Mouse (Mus musculus): ENCODE data around the gene Tcte2. TPM values are rescaled to one million over a fixed set of nuclear protein-coding genes. Genes with fewer than 3 reads are reported as not detected.

The Tcte2 gene
- total RNA-seq, 2 experiments from 2014 or later: 1.5 to 1.8 TPM

DNA sequence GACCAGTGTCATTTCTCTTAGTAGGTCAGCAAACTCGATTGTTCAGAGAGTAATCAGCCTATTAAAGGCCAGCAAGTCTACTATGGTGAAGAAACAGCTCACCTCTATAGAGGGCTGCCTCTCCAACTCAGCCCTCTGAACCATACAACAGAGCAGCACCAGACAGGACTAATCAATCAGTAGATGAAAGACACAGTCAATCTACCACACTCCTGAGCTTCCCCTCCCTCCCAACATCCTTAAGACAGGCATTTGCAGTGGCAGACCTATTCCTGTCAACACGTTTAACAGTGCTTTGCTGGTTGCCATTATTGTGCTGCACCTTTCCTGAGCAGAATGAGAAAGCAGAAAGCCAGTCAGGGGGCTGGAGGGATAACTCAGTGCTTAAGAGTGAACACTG, 16.3 kb downstream of the Tcte2 start:
- no peak for DNase-seq (ENCODE audit: low spot score)

DNA sequence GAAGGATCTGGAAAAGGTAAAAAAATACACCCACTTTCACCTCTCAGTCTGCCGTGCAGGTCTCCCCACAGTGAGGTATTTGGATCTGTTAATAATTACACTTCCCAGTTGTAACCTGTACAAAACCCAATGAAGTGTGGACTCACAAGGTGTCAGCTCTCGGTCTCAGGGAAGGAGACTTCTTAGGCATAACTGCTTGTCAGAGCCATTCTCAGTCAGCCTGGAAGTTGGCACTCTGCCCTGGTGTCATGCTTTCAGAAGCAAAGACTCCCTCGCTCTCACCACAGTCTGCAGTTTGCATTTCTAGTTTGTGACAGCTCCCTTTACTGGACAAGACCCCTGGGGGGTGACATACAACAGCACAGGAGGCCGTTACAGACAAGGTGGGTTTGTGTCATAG, 16.8 kb downstream of the Tcte2 start:
- DNase-seq (ENCODE audit: low spot score): no peak

DNA sequence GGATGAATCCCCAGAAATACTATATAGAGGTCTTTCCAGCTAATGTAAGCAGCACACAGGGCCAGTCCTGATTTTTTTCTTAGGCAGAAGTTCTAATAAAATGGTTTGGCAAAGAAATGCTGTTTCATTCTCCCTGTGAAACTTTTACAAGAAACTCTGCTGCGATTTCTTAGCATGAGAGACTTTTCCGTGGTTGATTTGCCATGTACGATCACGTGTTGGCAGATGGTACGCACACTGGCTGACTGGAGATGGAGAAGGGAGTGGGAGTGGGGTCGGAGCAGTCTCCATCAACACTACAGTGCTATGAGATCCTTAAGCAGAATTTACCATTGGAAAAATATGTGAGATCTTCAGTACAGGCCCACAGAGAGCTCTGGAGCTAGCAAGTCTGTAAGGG, 17.4 kb downstream of the Tcte2 start:
- DNase-seq (ENCODE audit: low spot score): no peak

DNA sequence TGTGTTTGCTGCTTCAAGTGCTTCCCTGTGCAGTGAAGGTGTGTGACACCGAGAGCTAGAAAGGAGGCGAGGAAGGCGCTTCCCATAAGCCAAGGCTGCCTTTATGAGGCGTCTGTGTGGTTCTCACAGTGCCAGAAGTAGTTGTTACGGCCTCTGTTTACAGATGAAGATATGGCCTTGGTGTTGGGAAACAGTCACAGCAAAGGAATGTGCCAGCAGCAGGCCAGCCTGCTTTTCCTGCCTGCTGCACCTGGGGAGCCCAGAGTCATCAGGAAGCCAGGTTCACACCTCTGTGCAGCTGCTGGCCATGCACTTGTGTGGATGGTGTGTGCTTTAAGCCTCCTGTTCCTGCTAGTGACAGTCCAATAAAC, 17.9 kb downstream of the Tcte2 start:
- DNase-seq (ENCODE audit: low spot score): no peak

DNA sequence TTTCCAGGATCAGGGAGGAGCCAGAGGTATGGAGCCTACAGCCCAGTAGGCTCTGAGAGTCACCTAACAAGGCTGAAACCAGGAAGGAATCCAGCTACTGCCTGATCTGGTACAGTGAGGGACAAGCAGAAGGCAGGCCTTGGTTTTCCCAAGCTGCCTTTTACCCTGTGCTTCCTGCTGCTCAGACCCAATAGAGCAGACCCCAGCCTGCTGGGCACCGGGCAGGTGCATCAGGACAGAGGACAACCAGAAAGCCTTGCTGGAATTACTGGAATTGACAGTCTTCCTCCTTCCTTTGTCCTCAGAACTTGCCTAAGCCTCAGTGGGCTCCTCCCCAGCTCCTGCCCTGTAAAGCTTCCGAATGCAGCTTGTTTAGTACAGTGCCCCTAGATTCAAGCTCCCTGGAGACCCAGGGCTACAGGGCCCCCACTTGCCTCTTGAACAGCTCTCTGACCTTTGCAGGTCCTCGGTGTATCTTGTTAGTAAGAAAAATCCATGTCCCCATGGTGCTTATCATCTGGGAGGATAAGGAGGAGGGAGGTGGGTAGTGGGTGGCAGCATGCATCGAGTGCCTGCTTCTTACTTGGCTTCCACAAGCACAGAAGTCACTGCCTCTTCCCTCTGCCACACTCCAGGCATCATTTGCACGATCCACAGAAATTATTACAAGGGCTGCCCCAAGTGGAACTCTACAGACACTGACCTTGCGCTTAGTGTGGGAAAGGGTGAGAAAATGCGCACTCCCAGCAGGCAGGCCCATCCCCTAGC, 18.5 kb downstream of the Tcte2 start:
- no peak for DNase-seq (ENCODE audit: low spot score)

DNA sequence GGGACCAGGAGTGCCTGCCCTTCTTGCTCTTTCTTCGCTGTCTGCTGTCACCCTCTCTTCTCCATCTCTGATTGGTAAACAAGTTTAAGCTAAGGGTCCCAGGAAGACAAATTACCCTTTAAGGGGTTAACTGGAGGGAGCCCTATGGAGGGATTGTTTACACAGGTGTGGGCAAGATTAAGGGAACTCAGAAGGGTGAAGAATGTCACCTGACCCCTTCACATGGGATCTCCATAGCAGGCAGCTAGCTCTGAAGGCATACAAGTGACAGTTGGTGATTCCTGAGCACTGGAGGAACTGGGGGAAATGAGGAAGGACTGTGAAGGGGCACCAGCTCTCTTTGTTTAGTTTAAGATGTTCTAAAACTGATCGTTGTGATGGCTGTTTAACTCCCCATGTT, 19.3 kb downstream of the Tcte2 start:
- no peak for DNase-seq (ENCODE audit: low spot score)

DNA sequence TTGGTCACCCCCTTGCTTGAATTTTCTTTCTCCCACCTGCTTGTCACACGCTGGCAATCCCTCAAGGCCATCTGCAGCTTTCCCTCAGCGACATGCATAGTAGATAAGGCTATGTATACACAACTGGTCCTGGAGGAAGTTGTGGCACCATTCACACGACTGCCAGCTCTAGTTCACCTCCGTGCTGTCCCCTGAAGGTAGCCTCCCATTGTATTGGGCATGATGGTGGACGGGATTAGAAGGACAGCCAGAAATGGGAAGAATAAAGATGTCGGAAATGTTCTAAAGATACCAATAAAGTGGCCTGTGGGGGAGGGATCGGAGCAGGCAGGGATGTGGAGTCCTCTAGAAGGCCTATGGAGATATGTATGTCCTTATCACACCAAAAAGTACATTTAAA, 20.0 kb downstream of the Tcte2 start:
- DNase-seq (ENCODE audit: low spot score): no peak

DNA sequence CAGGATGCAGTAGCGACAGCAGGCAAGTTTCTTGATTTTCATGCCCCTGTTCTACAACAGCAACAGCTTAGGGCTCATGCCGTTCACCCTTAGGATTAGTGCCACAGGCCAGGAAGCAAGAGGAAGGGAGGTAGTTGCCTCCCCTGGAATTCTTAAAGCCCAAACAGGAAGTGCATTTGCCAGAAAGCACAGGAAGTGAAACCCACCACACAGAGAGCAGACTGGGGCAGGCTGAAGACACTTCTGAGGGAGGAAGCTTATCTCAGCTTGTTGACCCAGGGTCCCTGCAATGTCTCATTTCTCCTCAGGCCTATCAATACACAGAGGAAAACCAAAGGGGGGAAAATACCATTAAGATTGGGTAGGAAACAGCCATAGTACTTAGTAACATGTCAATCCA, 20.8 kb downstream of the Tcte2 start:
- DNase-seq (ENCODE audit: low spot score): no peak

DNA sequence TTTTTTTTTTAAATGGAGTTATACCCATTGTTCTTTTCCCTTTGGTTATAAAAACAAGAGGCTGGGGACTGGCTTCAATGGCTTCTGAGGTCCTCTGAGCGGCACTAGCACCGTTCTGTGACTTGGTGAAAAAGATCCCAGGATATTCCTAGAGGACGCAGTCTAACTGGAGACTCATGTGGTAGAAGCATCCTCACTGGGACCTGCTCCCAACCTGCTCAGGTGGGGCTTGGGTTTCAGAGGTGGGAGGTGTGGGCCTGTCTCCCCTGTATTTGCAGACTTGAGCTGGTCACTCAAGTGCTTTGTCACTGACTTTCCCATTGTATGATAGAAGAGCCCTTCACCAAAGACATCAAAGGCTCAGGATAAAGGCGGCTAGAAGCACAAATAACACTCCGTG, 21.6 kb downstream of the Tcte2 start:
- DNase-seq (ENCODE audit: low spot score): no peak

DNA sequence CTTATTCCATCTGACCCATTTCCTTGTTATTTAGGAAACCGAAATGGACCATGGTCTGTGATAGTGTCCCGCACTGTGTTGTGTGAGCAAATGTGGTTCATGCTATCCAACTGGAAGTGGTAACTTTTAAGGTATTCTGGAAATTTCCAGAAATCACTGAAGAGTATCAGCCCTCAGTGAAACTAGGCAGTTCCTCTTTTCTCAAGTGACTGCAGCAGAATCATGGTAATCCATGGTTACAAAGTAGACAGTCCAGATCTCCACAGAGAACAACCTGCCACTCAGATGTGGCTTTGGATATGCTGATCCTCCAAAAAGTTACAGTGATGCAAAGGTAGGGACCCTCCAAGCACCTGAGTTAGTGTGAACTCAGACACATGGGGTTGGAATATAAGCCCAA, 22.7 kb downstream of the Tcte2 start:
- no peak for DNase-seq (ENCODE audit: low spot score)

DNA sequence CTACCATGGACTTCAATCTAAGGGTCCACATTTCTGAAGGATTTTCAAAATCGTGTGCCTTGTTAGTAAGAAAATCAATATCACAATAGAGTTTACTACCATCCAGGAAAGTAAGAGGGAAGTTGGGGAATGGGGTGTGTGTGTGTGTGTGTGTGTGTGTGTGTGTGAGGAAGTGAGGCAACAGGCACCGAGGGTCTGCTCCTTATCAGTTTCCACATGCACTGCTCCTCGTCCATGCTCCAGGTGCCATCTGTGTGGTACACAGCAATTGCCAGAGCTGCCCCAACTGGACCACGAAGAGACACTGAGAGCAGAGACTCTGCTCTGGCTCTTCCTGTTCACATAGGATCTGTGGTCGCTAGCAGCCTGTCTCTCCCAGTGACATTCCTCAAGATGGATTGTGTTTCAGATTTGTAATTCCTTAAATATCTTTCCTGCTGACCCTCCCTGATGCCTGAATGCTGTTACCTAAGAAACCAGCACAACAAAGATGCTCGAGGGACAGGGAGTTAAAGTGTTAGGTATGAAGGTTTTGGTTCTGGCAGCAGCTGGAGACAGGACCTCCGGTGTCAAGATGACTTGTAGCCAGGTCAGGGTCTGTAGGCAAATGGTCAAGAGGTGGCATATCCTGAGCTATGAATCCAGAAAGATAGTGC, 23.4 kb downstream of the Tcte2 start:
- DNase-seq (ENCODE audit: low spot score): no peak

DNA sequence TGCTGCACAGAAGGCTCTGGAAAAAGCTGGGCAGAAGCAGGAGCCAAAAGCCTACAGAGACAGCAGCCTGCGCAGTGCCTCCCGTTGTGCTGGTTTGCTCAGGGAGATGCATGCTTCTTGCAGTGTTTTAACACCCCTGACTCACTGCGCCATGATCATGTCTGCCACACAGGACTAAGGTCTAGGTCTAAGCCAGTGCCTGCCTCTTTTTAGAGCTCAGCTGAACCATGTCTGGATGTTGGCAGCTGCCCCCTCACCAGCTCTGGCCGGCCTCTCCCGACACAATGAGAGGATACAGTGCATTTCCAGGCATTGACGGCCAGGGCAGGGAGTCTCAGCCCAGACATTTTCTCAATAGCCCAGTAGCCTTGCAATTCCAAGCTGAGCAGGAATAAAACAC, 24.3 kb downstream of the Tcte2 start:
- no peak for DNase-seq (ENCODE audit: low spot score)

DNA sequence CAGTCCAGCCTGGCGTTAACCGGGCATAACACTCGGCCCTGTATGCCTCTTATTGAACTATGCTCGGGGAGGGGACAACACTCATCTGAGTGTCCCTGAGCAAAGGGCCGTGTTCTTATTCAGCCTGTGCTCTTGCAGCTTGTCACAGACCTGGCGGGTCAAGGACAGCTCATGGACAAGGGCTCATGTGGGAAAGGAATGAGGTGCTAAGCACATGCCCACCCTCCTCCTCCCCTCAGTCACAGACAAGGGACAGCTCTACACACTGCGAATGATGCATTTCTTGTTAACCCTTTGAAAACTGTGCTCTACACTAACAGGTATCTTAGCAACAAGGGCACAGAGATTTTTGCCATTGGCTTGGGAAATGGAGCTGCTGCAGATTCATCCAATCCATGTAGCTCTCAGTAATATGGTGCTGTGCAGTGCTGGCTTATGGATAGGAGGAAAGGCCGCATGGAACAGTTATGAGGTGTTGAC, 25.8 kb downstream of the Tcte2 start:
- no peak for DNase-seq (ENCODE audit: low spot score)

DNA sequence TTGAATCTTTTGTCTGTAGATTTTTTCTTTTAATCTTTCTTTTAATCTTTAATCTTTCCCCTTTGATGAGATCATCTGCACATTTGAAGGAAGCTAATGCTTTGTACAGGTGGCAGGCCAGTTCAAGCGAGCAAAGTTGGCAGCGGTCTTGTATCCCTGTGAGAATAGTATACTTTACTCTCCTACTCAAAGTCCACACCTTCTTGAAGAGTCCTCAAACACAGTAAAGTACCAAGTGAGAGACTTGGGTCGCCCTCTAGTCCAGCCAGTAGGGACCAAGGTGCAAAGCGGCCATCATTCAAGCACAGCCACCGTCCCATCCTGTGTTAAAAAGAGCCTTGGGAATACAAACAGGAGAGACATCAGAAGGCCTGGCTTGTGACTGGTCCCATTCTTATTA, 26.6 kb downstream of the Tcte2 start:
- no peak for DNase-seq (ENCODE audit: low spot score)

DNA sequence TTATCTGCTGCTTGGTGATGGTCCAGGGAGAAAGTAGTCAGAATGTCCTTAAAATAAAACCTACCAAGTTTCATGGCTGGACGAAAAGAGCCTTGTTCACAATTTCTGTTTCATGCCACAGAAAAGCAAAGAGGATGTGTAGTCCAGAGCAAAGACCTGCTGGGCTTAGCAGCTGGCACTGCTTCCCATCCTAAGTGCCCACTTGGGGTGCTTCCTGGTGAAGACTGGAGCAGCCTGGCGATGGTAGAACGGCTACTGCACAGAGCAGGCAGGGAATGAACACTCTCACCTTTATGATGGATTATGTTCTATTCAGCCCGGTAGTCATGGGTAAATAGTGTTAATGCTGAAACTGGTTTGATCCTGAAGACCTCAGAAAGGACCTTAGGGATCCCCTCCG, 27.7 kb downstream of the Tcte2 start:
- DNase-seq (ENCODE audit: low spot score): no peak

DNA sequence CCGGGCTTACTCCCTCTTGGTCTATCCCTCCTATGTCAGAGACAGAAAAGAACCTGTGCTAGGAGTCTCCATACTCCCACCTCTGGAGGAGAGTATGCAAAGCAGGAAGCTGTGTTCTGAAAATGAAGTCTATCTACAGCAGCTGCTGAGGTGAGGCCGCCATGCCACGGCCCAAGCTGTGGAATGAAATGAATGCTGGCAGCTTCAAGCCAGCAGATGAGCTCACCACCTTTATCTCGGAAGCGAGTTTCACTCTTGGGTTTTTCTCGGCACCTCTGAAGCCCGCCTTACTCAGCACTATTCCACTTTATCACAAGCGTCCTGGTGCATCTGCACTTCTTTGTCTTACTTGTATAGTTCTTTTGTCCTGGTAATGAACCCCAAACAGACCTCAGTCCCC, 28.9 kb downstream of the Tcte2 start:
- no peak for DNase-seq (ENCODE audit: low spot score)

DNA sequence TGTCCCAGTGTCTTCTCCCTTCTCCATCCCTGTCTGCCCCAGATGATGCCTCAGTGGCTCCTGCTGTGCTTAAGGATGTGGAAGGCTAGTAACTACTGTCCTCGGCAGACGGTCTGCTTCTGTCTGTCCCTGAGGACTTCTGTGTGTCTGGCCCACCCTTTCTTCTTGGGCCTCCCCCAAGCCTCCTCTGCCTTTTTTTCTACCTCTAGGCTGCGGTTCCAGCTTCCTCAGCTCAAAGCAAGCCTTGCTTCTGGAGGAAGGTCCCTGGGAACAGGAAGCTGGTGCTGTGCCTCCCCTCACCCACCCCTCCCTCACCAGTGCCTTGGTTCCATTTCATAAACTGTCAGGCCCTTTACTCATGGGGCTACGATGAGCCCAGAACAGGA, 29.9 kb downstream of the Tcte2 start:
- no peak for DNase-seq (ENCODE audit: low spot score)

DNA sequence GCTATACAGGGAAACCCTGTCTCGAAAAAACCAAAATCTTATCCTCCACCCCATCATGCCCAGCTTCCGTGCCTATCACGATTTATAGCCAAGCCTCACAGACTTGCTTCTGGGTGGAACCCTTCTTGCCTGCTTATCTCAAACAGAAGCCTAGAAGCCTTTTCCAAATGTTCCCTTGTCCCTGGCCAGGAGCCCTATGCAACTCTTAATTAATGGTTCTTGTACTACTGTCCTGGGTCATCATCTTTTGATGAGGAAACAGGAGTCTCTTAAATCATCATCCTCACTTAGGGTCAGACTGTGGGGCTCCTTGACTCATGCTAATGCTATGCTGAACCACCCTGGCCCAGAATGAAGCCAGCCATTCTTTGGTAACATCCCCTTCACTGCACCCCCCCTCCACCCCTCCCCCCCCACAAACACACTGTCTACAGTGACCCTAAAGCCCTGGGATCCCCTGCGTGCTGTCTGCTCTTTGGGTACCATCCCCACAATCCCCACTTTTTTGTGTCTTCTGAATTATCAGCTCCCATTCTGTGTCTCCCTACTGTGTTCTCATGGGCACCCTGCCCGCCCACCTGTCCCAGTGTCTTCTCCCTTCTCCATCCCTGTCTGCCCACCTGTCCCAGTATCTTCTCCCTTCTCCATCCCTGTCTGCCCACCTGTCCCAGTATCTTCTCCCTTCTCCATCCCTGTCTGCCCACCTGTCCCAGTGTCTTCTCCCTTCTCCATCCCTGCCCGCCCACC, 30.5 kb downstream of the Tcte2 start:
- no peak for DNase-seq (ENCODE audit: low spot score)

DNA sequence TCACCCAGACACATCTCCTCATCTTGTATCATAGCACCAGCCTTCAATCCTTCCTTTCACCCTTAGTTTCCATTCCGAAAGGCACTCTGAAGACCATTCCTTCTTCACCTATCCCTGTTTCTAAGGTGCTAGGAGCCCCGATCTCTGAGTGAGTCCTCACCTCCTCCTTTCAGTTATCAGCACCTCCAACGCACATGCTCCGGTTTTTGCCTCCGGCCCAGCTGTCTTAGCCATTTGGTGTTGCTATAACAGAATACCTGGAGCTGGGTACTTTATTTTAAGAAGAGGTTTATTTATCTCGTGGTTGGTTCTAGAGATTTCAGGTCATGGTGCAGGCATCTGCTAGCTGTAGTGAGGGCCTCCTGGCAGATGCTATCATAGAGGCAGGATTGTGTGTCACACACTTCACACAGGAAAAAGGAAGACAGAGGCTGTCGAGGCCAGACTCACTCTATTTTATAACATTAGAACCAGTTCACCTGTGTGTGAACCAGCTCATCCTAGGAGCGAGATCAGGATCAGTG, 34.7 kb downstream of the Tcte2 start:
- DNase-seq (ENCODE audit: low spot score): no peak

DNA sequence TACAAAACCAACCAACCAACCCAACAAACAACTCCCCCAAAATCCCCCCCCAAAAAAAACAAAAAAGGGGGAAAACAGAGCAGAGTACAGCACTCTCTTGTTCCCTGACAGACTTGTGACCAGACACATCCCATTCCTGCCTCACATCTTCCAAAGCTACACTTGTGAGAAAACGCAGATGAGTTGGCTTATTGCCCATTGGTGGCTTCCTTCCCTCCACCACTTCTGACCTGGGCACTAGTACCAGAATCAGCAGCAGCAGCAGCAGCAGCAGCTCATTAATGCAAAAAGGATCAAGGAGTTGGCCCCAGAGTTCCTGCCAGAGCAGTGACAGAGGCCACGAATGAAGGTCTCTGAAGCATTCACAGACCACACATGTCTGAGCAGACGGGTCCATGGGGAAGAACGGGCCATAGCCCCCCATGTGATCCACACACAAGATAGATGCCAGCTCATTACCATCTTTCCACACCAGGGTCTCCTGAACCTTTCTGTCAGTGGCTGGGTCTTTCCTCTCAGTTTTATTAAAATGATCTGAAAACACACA, 36.5 kb downstream of the Tcte2 start:
- DNase-seq (ENCODE audit: low spot score): no peak

DNA sequence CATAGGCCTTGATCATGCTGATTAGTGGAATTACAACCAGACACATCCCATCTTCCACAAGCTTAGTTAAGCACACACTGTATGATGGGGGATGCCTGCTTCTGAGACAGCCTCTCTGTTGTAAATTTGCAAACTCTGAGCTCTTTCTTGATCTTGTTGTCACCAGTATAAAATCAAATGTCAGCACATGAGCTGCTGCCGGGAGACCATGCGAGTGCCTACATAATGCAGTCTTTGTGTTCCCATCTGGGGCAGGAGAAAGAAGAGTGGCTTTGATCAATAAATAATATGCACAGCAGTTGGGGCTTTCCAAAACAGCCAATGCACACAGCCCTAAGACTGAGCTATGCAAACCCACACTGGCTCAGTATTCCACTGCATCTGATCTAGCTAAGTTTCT, 39.2 kb downstream of the Tcte2 start:
- DNase-seq (ENCODE audit: low spot score): no peak

DNA sequence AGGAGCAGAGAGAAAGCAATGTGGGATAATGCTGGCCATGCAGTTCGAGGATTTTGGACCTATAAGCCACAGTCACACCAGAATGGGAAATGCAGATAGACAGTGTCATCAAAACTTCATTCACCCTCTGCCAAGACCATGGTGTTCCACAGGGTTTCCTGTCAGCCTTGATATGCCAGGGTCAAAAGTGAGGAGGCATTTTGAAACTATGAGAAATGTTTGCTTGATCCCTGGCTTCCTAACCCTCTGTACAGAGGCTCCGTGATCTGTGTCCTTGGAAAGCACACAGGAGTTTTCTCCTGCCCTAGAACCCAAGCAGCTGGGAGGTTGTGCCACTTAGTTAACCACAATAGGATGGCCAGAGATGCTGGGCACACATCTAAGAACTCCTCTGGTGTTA, 40.3 kb downstream of the Tcte2 start:
- no peak for DNase-seq (ENCODE audit: low spot score)

Measured in gastrocnemius, adult 18-20 months (tissue).